Mouse (Mus musculus) embryonic fibroblast, embryonic 13.5 days (primary cell): ENCODE results near the gene Epha5.

Source experiments
- CTCF ChIP-seq: IDR thresholded peaks from 2 replicates; pipeline ENCODE4 v1.5.1; 2011; ENCODE audit warnings: mild to moderate bottlenecking, control low read depth, low read length, moderate library complexity, borderline replicate concordance; ENCODE audit not compliant: insufficient read depth
- POLR2A ChIP-seq: IDR thresholded peaks from 2 replicates; pipeline ENCODE4 v1.6.1; 2011; ENCODE audit warnings: low read depth, mild to moderate bottlenecking, control low read depth, low read length, moderate library complexity

DNA sequence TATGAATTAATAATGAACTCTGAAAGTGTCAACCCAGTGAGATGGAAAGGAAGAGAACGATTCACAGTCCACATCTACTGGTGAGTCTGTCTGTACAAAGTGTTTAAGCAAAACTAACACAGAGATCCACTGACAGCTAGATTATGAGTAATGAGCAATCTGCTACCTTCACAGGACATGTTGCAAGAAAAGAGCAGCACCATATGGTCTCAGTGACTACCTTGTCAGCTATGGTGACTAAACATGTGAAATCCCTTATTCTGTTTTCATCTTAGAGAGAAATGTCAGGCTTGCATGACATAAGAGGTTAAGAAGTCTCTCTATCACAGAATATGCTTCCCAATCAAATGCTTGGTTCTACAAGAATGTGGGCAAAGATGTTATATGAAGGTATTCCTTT, 20.1 kb downstream of the Epha5 start:
- TF ChIP-seq CTCF, result no peak
- no peak for TF ChIP-seq POLR2A
